Mouse (Mus musculus) brain, embryonic 14.5 days (tissue): ENCODE measurements around the gene 4921511M17Rik.
"Not testable (repeated sequence)": the region's sequence is repeated elsewhere in the genome, so short reads cannot be mapped to it uniquely, and the experiment has no call there.

Experiments used
- CTCF ChIP-seq: fragments of 200-500 bp; IDR thresholded peaks from 2 replicates; pipeline ENCODE4 v1.5.1; 2012; ENCODE audit warnings: inconsistent platforms, mild to moderate bottlenecking, moderate library complexity, borderline replicate concordance; ENCODE audit not compliant: insufficient read depth, insufficient read length; ENCODE audit errors: extremely low read depth
- POLR2A ChIP-seq: fragments of 200-500 bp; IDR thresholded peaks from 2 replicates; pipeline ENCODE4 v1.6.1; 2012; ENCODE audit warnings: mild to moderate bottlenecking, inconsistent platforms, borderline replicate concordance; ENCODE audit not compliant: poor library complexity, insufficient read depth, insufficient read length, severe bottlenecking; ENCODE audit errors: extremely low read depth

DNA sequence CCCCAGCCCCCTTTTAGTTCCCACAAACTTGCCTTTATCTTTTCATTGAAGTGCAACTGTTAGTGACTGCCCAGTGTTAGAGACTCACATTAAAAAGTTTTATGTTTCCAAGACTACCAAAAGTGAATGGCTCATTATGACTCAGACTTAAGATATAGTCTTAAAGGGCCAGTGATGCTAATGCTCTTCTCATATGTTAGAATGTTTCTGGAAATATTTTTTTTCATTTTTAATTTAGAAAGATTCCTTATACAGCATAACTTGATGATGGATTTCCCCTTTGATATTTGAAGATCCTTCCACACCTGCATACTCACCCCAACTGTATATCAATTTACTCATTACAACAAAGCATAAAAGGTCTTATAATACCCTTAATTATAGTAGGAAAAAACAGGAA lies 21.3 kb upstream of the 4921511M17Rik start, which contains the start of gene Gm10057:
- not testable (repeated sequence) for TF ChIP-seq CTCF, POLR2A
